Mouse (Mus musculus) limb, embryonic 13.5 days (tissue): ENCODE results near the gene Kynu. TPM values are rescaled to one million over a fixed set of nuclear protein-coding genes. Genes with fewer than 3 reads are reported as not detected.

ENCODE experiments used
- polyA plus RNA-seq: library from polyadenylated mRNA; unstranded; fragments of >200 nt; fragmentation: Nextera tagmentation; extraction: Ambion mirVana; gene quantifications from 2 replicates; pipeline ENCODE4 v1.2.1, GENCODE M21; 2015

The Kynu gene
- polyA plus RNA-seq, 1 experiment from 2014 or later: 0.20 TPM

Other genes starting within 250 kb of the Kynu start
- gene Arhgap15, start 193.5 kb downstream of the Kynu start, polyA plus RNA-seq: 1.00 and 1.1 TPM in 2 replicates